Mouse (Mus musculus) cortical plate, adult 2 months (tissue): Measurements from ENCODE around the gene Schip1.

Experiments used
- CTCF ChIP-seq: fragments of 200-500 bp; IDR thresholded peaks from 2 replicates; pipeline ENCODE4 v1.5.1; 2011; ENCODE audit warnings: mild to moderate bottlenecking, control low read depth, low read length; ENCODE audit not compliant: insufficient read depth; ENCODE audit errors: extremely low read depth
- POLR2A ChIP-seq: fragments of 200-500 bp; IDR thresholded peaks from 2 replicates; pipeline ENCODE4 v1.6.1; 2011; ENCODE audit warnings: mild to moderate bottlenecking, low read length, control low read depth; ENCODE audit not compliant: insufficient read depth; ENCODE audit errors: extremely low read depth

DNA sequence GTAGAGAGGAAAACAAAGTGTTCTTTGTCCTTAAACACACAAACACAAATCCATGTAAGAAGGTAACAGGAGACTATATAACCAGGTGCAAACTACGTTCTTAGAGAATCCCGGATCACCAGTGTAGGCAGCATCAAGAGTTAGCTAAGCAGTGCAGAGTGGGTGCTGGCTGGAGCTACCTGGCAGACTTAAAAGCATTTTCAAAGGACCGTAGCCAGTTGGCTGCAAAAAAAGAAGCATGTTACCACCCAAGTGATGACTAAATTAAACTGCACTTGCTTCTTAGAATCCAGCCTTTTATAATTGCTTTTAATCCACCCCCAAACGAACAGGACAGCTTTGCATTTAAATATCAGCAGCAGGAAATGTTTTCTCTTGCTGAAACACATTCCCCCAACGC lies 402.0 kb downstream of the Schip1 start:
- no peak for TF ChIP-seq CTCF
- TF ChIP-seq POLR2A = no peak
